Mouse (Mus musculus): Measurements from ENCODE around the gene 4930402F06Rik. TPM values are rescaled to one million over a fixed set of nuclear protein-coding genes. Genes with fewer than 3 reads are reported as not detected.

4930402F06Rik gene
- polyA plus RNA-seq, 1 experiment from 2014 or later: not detected

GRCm38 (mm10) chr2:35433428-35433827, 36.5 kb upstream of the 4930402F06Rik start:
- WGBS (ENCODE audit: insufficient replicate concordance): 46% methylated on average over 4 of the region's 4 CpGs
- Histone ChIP-seq H3K27ac (peak overlapping the region; percentile 48; the same call in 1 of the 2 replicates), H3K9ac (no peak overlapping the region), H3K9me3 (replicated peaks) (no peaks in the 10 kb centered on the region), H3K4me2 (no peak overlapping the region), H3K4me3 (replicated peaks) (no peak overlapping the region), H3K27me3 (no peaks in the 10 kb centered on the region), H3K36me3 (peaks cover 16% of the 10 kb centered on the region; the same call in 1 of the 2 replicates), H3K4me1 (replicated peaks) (peaks cover 41% of the 10 kb centered on the region)
- ATAC-seq (ENCODE audit: low read depth): no peak
- no peak for DNase-seq

GRCm38 (mm10) chr2:35432472-35432871, 35.5 kb upstream of the 4930402F06Rik start:
- 0 out of 2 replicates have a peak, but pooled peaks have one; percentile 22 for ATAC-seq (ENCODE audit: low read depth)
- Histone ChIP-seq H3K4me3 (replicated peaks) (no peak overlapping the region), H3K27me3 (no peaks in the 10 kb centered on the region), H3K27ac (peak overlapping the region; percentile 48; the same call in 1 of the 2 replicates), H3K4me2 (no peak overlapping the region), H3K9me3 (replicated peaks) (no peaks in the 10 kb centered on the region), H3K36me3 (peaks cover 16% of the 10 kb centered on the region; the same call in 1 of the 2 replicates), H3K9ac (no peak overlapping the region), H3K4me1 (replicated peaks) (peaks cover 39% of the 10 kb centered on the region)
- no peak for DNase-seq
- WGBS (ENCODE audit: insufficient replicate concordance): 38% methylated on average over 7 of the region's 7 CpGs

- no peak overlapping the region for H3K9ac ChIP-seq
- H3K4me1 ChIP-seq (replicated peaks): peaks cover 37% of the 10 kb centered on the region
- H3K4me3 ChIP-seq (replicated peaks): no peak overlapping the region
- WGBS (ENCODE audit: insufficient replicate concordance): 65% methylated on average over 7 of the region's 7 CpGs
- no peak overlapping the region for H3K27ac ChIP-seq
- H3K36me3 ChIP-seq: peaks cover 16% of the 10 kb centered on the region; the same call in 1 of the 2 replicates
- no peak for ATAC-seq (ENCODE audit: low read depth)
- no peak overlapping the region for H3K4me2 ChIP-seq
- no peak for DNase-seq
- H3K9me3 ChIP-seq (replicated peaks): no peaks in the 10 kb centered on the region
- H3K27me3 ChIP-seq: no peaks in the 10 kb centered on the region
Observed at GRCm38 (mm10) chr2:35432011-35432410, 35.0 kb upstream of the 4930402F06Rik start.

- Histone ChIP-seq H3K4me3 (replicated peaks) (no peak overlapping the region), H3K36me3 (peaks cover 16% of the 10 kb centered on the region; the same call in 1 of the 2 replicates), H3K27ac (no peak overlapping the region), H3K9me3 (replicated peaks) (no peaks in the 10 kb centered on the region), H3K27me3 (no peaks in the 10 kb centered on the region), H3K4me1 (replicated peaks) (peaks cover 33% of the 10 kb centered on the region), H3K9ac (no peak overlapping the region), H3K4me2 (no peak overlapping the region)
- DNase-seq: no peak
- WGBS (ENCODE audit: insufficient replicate concordance): 84% methylated on average over 8 of the region's 8 CpGs
- no peak for ATAC-seq (ENCODE audit: low read depth)
Observed at GRCm38 (mm10) chr2:35430806-35431205, 33.8 kb upstream of the 4930402F06Rik start.

GRCm38 (mm10) chr2:35428615-35429300, 31.8 kb upstream of the 4930402F06Rik start:
- H3K4me3 ChIP-seq (replicated peaks): no peak overlapping the region
- no peak for DNase-seq
- H3K4me2 ChIP-seq: no peak overlapping the region
- H3K4me1 ChIP-seq (replicated peaks): peaks cover 33% of the 10 kb centered on the region
- H3K9me3 ChIP-seq (replicated peaks): no peaks in the 10 kb centered on the region
- 80% methylated on average over 4 of the region's 4 CpGs for WGBS (ENCODE audit: insufficient replicate concordance)
- no peak for ATAC-seq (ENCODE audit: low read depth)
- no peaks in the 10 kb centered on the region for H3K27me3 ChIP-seq
- H3K27ac ChIP-seq: no peak overlapping the region
- H3K36me3 ChIP-seq: peaks cover 16% of the 10 kb centered on the region; the same call in 1 of the 2 replicates
- H3K9ac ChIP-seq: no peak overlapping the region

- no peak overlapping the region for H3K27ac ChIP-seq
Observed at GRCm38 (mm10) chr2:35427559-35427958, 30.6 kb upstream of the 4930402F06Rik start.

GRCm38 (mm10) chr2:35423711-35424339, 26.9 kb upstream of the 4930402F06Rik start:
- H3K36me3 ChIP-seq: peaks cover 39% of the 10 kb centered on the region

More at GRCm38 (mm10) chr2:35427559-35427958, 30.6 kb upstream of the 4930402F06Rik start:
- H3K27me3 ChIP-seq: no peaks in the 10 kb centered on the region
- H3K9ac ChIP-seq: no peak overlapping the region
- H3K9me3 ChIP-seq (replicated peaks): no peaks in the 10 kb centered on the region
- peaks cover 24% of the 10 kb centered on the region for H3K36me3 ChIP-seq
- H3K4me1 ChIP-seq (replicated peaks): peaks cover 24% of the 10 kb centered on the region
- ATAC-seq (ENCODE audit: low read depth): no peak
- no peak for DNase-seq
- no peak overlapping the region for H3K4me2 ChIP-seq
- H3K4me3 ChIP-seq (replicated peaks): no peak overlapping the region
- WGBS (ENCODE audit: insufficient replicate concordance): 82% methylated on average over 2 of the region's 2 CpGs

GRCm38 (mm10) chr2:35422384-35422783, 25.4 kb upstream of the 4930402F06Rik start:
- WGBS (ENCODE audit: insufficient replicate concordance): 83% methylated on average over 3 of the region's 3 CpGs
- H3K4me1 ChIP-seq (replicated peaks): peaks cover 70% of the 10 kb centered on the region
- DNase-seq: no peak
- no peak overlapping the region for H3K4me2 ChIP-seq
- H3K4me3 ChIP-seq (replicated peaks): no peak overlapping the region
- H3K9ac ChIP-seq: no peak overlapping the region
- peaks cover 43% of the 10 kb centered on the region for H3K36me3 ChIP-seq
- ATAC-seq (ENCODE audit: low read depth): no peak
- H3K27ac ChIP-seq: no peak overlapping the region
- H3K9me3 ChIP-seq (replicated peaks): no peaks in the 10 kb centered on the region
- no peaks in the 10 kb centered on the region for H3K27me3 ChIP-seq

More at GRCm38 (mm10) chr2:35423711-35424339, 26.9 kb upstream of the 4930402F06Rik start:
- WGBS (ENCODE audit: insufficient replicate concordance): 68% methylated on average over 1 of the region's 1 CpGs
- H3K27me3 ChIP-seq: no peaks in the 10 kb centered on the region
- H3K4me3 ChIP-seq (replicated peaks): no peak overlapping the region
- no peak overlapping the region for H3K4me2 ChIP-seq
- DNase-seq (no peak), ATAC-seq (ENCODE audit: low read depth) (no peak)
- no peaks in the 10 kb centered on the region for H3K9me3 ChIP-seq (replicated peaks)
- no peak overlapping the region for H3K27ac ChIP-seq
- H3K4me1 ChIP-seq (replicated peaks): peaks cover 58% of the 10 kb centered on the region
- H3K9ac ChIP-seq: no peak overlapping the region

GRCm38 (mm10) chr2:35420681-35421080, 23.7 kb upstream of the 4930402F06Rik start:
- Histone ChIP-seq H3K9ac (peak overlapping the region; percentile 39; the same call in 1 of the 2 replicates), H3K4me2 (peak overlapping the region; percentile 35; the same call in 1 of the 2 replicates), H3K27me3 (no peaks in the 10 kb centered on the region), H3K4me1 (replicated peaks) (peaks cover 85% of the 10 kb centered on the region), H3K9me3 (replicated peaks) (no peaks in the 10 kb centered on the region), H3K36me3 (peaks cover 43% of the 10 kb centered on the region), H3K27ac (peak overlapping the region; percentile 88), H3K4me3 (replicated peaks) (no peak overlapping the region)
- DNase-seq: peak; percentile 43
- 26% methylated on average over 1 of the region's 1 CpGs for WGBS (ENCODE audit: insufficient replicate concordance)
- ATAC-seq (ENCODE audit: low read depth): peak; percentile 60

- Histone ChIP-seq H3K4me2 (peak overlapping the region; percentile 35), H3K27ac (peak overlapping the region; percentile 88), H3K36me3 (peaks cover 43% of the 10 kb centered on the region), H3K4me1 (replicated peaks) (peaks cover 81% of the 10 kb centered on the region), H3K27me3 (no peaks in the 10 kb centered on the region), H3K9ac (peak overlapping the region; percentile 39; the same call in 1 of the 2 replicates), H3K9me3 (replicated peaks) (no peaks in the 10 kb centered on the region), H3K4me3 (replicated peaks) (no peak overlapping the region)
- 38% methylated on average over 2 of the region's 2 CpGs for WGBS (ENCODE audit: insufficient replicate concordance)
- ATAC-seq (ENCODE audit: low read depth): peak; percentile 85
- peak; percentile 44 for DNase-seq
Observed at GRCm38 (mm10) chr2:35419671-35420070, 22.7 kb upstream of the 4930402F06Rik start.

GRCm38 (mm10) chr2:35419243-35419642, 22.3 kb upstream of the 4930402F06Rik start:
- Histone ChIP-seq H3K9me3 (replicated peaks) (no peaks in the 10 kb centered on the region), H3K27me3 (no peaks in the 10 kb centered on the region), H3K4me3 (replicated peaks) (no peak overlapping the region), H3K27ac (peak overlapping the region; percentile 88), H3K36me3 (peaks cover 43% of the 10 kb centered on the region), H3K4me2 (peak overlapping the region; percentile 35), H3K4me1 (replicated peaks) (peaks cover 77% of the 10 kb centered on the region), H3K9ac (no peak overlapping the region)
- 66% methylated on average over 4 of the region's 4 CpGs for WGBS (ENCODE audit: insufficient replicate concordance)
- no peak for DNase-seq
- ATAC-seq (ENCODE audit: low read depth): peak; percentile 75
